Mouse (Mus musculus) midbrain, embryonic 14.5 days (tissue): ENCODE data around the gene Gm5108. TPM values are rescaled to one million over a fixed set of nuclear protein-coding genes. Genes with fewer than 3 reads are reported as not detected.

Experiments used
- ATAC-seq: fragments of 200-750 bp; cut with Nextera tagmentation; 2 replicates; pipeline ENCODE4 v1.8.0; 2017; ENCODE audit warnings: moderate number of reproducible peaks, moderate library complexity; ENCODE audit not compliant: low FRiP score, low TSS enrichment
- DNase-seq: peaks from one replicate; pipeline ENCODE4 v3.0.0-alpha.2; 2015
- H3K27ac ChIP-seq: fragments of 300-500 bp; sonication (generic); replicated peaks from 2 replicates; pipeline ENCODE4 v1.5.1; 2014; ENCODE audit warnings: mild to moderate bottlenecking, low read depth, low read length, moderate library complexity
- H3K27me3 ChIP-seq: fragments of 300-500 bp; sonication (generic); 2 replicates; pipeline ENCODE4 v1.6.1; 2014; ENCODE audit warnings: low read length, control low read depth, mixed read lengths; ENCODE audit not compliant: control insufficient read depth, insufficient read depth
- H3K36me3 ChIP-seq: fragments of 300-500 bp; sonication (generic); 2 replicates; pipeline ENCODE4 v1.6.1; 2014; ENCODE audit warnings: low read length, control low read depth; ENCODE audit not compliant: control insufficient read depth, insufficient read depth
- H3K4me1 ChIP-seq: fragments of 300-500 bp; sonication (generic); 2 replicates; pipeline ENCODE4 v1.6.1; 2014; ENCODE audit warnings: mild to moderate bottlenecking, antibody characterized with exemption, low read length, control low read depth; ENCODE audit not compliant: control insufficient read depth, insufficient read depth
- H3K4me2 ChIP-seq: fragments of 300-500 bp; sonication (generic); 2 replicates; pipeline ENCODE4 v1.6.1; 2014; ENCODE audit warnings: mild to moderate bottlenecking, low read length, moderate library complexity
- H3K4me3 ChIP-seq: fragments of 300-500 bp; sonication (generic); replicated peaks from 2 replicates; pipeline ENCODE4 v1.5.1; 2014; ENCODE audit warnings: low read depth, low read length
- H3K9ac ChIP-seq: fragments of 300-500 bp; sonication (generic); replicated peaks from 2 replicates; pipeline ENCODE4 v1.6.1; 2014; ENCODE audit warnings: mild to moderate bottlenecking, low read length, moderate library complexity
- H3K9me3 ChIP-seq: fragments of 300-500 bp; sonication (generic); 2 replicates; pipeline ENCODE4 v1.6.1; 2016; ENCODE audit warnings: low read length, control low read depth, mixed read lengths; ENCODE audit not compliant: control insufficient read depth
- WGBS: fragments of 180-500 bp; shearing (Covaris S2); extraction: QIAGEN DNeasy Blood & Tissue Kit; methylation state at CpG from one replicate; pipeline ENCODE4 v1.1.7; 2014; 5-methylcytosine and 5-hydroxymethylcytosine counted together
- polyA plus RNA-seq: library from polyadenylated mRNA; unstranded; fragments of >200 nt; fragmentation: Nextera tagmentation; extraction: Ambion mirVana; gene quantifications from 2 replicates; pipeline ENCODE4 v1.2.1, GENCODE M21; 2014

The Gm5108 gene
- polyA plus RNA-seq: not detected in 2 replicates

DNA sequence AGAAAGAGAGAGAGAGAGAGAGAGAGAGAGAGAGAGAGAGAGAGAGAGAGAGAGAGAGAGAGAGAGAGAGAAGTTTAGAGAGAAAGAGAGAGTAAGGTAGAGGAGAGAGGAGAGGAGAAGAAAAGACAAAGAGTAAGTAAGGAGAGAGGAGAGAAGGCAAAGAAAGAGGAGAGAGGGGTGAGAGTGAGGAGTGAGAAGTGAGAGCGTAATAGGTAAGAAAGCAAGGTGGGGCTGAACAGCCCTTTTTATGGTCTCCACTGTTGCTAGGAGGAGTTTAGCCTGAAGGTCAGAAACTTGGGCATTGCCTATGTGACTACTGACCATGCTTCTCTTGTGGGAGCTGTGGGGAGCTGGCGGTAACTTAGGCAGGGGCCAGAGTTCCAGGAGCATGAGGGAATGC, at the start of gene Gm5108:
TSS of gene Gm5108 (plus strand) at position 301 of the 400 bp plus-strand sequence.
- ATAC-seq (no peak), DNase-seq (no peak)
- H3K27me3 ChIP-seq: no peaks in the 10 kb centered on the region
- no peak within 1 kb of the TSS for H3K4me3 ChIP-seq
- no peak within 1 kb of the TSS for H3K4me2 ChIP-seq
- no peak within 1 kb of the TSS for H3K27ac ChIP-seq
- no peaks in the 10 kb centered on the region for H3K36me3 ChIP-seq
- no peaks in the 10 kb centered on the region for H3K4me1 ChIP-seq
- H3K9ac ChIP-seq: no peak within 1 kb of the TSS
- 87% methylated on average over 2 of the region's 2 CpGs for WGBS
- H3K9me3 ChIP-seq: 0 out of 2 replicates have a peak, but pooled peaks cover 6% of the 10 kb centered on the region

DNA sequence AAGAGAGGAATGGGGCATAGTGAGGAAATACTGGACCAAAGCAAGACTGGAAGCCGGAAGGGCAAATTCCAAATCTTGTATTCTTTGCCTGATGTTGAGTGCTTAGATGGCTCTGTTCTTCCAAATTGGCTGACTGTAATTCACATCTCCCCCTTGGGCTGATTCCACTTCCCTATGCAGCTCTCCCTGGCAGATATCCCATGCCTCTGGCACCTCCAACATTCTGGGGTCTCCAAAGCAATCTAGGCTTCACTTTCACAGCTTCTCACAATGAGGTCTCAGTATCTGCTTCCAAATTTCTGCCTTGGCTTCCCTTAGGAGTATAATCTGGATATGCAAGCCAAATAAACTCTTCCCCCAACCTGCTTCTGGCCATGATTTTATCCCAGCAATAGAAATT, 42.5 kb upstream of the Gm5108 start:
- no peak for DNase-seq
- no peak overlapping the region for H3K9ac ChIP-seq
- H3K4me1 ChIP-seq: no peaks in the 10 kb centered on the region
- no peak overlapping the region for H3K4me2 ChIP-seq
- no peaks in the 10 kb centered on the region for H3K36me3 ChIP-seq
- no peak overlapping the region for H3K4me3 ChIP-seq
- H3K27ac ChIP-seq: no peak overlapping the region
- H3K9me3 ChIP-seq: no peaks in the 10 kb centered on the region
- no peaks in the 10 kb centered on the region for H3K27me3 ChIP-seq
- WGBS: 91% methylated on average over 1 of the region's 1 CpGs
- no peak for ATAC-seq

DNA sequence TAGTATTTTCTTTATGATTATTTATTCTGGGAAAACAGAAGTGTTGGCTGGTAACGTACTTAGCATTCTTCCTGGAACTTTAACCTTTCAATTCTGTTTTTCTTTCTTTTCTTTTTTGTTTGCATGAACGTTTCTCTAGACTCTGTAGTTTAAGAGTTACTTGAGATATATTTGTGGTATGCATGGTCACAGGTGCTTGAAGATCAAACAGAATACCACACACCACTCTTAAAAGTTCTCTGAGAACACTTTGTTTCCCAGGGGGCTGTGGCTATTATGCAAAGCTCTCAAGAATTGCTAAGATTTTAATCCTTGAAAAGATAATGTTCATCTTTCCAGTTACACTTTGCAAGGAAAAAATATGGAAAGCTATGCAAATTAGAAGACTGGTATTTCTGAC, 36.9 kb upstream of the Gm5108 start:
- Histone ChIP-seq H3K9ac (no peak overlapping the region), H3K27ac (no peak overlapping the region), H3K27me3 (no peaks in the 10 kb centered on the region), H3K36me3 (no peaks in the 10 kb centered on the region), H3K9me3 (no peaks in the 10 kb centered on the region), H3K4me1 (no peaks in the 10 kb centered on the region), H3K4me3 (no peak overlapping the region), H3K4me2 (no peak overlapping the region)
- 70% methylated on average over 2 of the region's 2 CpGs for WGBS
- DNase-seq (no peak), ATAC-seq (no peak)

DNA sequence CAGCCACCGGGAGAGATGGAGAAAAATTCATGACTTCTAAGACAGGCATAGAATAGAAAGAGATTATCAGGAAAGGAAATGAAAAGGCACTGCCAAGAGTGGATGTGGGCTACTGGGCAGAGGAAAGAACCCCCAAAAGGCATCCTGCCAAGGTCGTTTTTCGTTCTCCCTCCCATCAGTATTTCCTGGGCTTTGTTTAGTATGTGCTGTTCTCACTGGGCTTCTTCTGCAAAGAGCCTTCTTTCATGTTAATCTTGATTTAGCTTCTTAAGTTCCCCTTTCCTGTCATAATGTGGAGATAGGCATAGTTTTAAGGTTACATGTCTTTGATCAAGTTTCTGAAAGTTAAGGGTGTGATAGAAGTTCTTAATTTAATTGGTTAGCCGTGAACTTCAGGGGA, 10.9 kb upstream of the Gm5108 start:
- Histone ChIP-seq H3K27ac (no peak overlapping the region), H3K36me3 (no peaks in the 10 kb centered on the region), H3K9ac (no peak overlapping the region), H3K27me3 (no peaks in the 10 kb centered on the region), H3K4me2 (no peak overlapping the region), H3K4me1 (no peaks in the 10 kb centered on the region), H3K4me3 (no peak overlapping the region), H3K9me3 (no peaks in the 10 kb centered on the region)
- ATAC-seq (no peak), DNase-seq (no peak)
- WGBS: 67% methylated on average over 4 of the region's 4 CpGs

DNA sequence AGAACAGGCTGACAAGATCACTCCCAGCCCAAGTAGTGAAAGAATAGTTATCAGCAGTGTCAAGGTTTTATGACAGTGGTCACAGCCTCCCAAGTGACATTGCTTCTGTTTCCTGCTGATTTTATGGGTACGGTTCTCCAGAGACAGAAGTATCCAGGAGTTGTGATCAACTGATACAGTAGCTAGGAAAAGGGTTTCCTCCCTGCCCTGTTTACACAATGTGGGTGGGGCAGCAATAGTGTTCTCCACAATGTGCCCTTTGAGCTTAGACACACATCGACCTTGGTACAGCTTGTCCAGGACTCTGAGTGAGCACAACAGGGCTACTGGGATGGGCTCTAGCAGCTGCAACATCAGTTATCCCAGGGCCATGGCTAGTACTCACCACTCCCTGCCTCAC, 9.8 kb upstream of the Gm5108 start:
- H3K4me1 ChIP-seq: no peaks in the 10 kb centered on the region
- ATAC-seq: no peak
- no peak overlapping the region for H3K4me3 ChIP-seq
- no peak for DNase-seq
- H3K9me3 ChIP-seq: no peaks in the 10 kb centered on the region
- H3K36me3 ChIP-seq: no peaks in the 10 kb centered on the region
- no peak overlapping the region for H3K27ac ChIP-seq
- H3K4me2 ChIP-seq: no peak overlapping the region
- no peaks in the 10 kb centered on the region for H3K27me3 ChIP-seq
- H3K9ac ChIP-seq: no peak overlapping the region
- WGBS: 87% methylated on average over 2 of the region's 2 CpGs

DNA sequence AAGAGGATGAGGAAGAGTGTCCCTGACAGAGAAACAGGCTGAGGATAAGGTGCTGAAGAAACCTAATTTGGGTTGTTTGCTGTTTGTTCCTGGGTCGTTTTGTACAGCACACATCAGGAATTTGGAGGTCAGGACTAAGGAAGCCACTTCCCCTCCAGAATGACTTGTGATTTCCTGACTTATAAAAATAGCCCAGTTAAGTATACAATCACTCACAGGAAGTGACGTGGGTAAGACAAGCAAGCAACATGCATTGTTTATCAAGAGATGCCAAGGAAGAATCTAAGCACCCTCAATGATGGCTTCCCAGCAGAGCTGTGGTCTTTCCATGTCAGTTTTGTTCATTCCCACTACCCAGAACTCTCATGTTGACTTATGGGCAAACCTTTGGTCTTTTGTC, 1.7 kb downstream of the Gm5108 start:
- Histone ChIP-seq H3K9ac (no peak overlapping the region), H3K36me3 (no peaks in the 10 kb centered on the region), H3K9me3 (0 out of 2 replicates have a peak, but pooled peaks cover 6% of the 10 kb centered on the region), H3K4me1 (no peaks in the 10 kb centered on the region), H3K4me3 (no peak overlapping the region), H3K27ac (no peak overlapping the region), H3K27me3 (no peaks in the 10 kb centered on the region), H3K4me2 (no peak overlapping the region)
- 69% methylated on average over 2 of the region's 2 CpGs for WGBS
- DNase-seq (no peak), ATAC-seq (no peak)

DNA sequence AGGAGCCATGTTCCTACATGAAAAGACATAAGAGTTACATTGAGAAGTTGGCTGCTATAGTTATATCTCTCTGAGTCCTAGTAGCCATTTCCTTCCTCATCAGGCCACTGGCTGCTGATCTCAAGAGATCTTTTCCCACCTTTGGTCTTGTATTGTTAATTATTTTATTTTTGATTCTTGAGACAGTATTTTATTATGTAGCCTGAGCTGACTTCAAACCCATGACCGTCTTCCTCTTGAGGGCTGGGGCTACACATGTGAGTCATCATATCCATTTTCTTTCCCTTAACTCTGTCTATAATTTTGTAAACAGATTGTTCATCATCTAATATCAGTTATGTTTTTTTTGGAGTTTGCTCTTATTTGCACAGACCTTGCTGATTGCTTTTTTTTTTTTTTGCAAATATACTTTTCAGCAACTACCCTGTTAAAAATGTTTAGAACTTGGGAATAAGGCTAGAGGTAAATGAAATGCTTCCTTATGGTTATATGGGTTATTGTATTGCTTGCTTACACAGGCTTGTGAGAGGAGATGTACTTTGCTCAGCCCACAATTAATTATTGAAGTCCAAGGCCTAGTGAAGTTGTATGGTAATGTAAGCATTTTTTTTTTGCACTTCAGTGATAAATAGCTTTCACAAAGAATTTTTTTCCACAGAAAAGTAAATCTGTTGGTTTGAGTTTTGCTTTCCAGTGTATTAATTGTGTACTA, 2.8 kb downstream of the Gm5108 start:
- no peaks in the 10 kb centered on the region for H3K4me1 ChIP-seq
- H3K4me3 ChIP-seq: no peak overlapping the region
- no peak for DNase-seq
- H3K27me3 ChIP-seq: no peaks in the 10 kb centered on the region
- ATAC-seq: no peak
- no peak overlapping the region for H3K27ac ChIP-seq
- H3K36me3 ChIP-seq: no peaks in the 10 kb centered on the region
- 96% methylated on average over 1 of the region's 1 CpGs for WGBS
- H3K9me3 ChIP-seq: 0 out of 2 replicates have a peak, but pooled peaks cover 6% of the 10 kb centered on the region
- no peak overlapping the region for H3K9ac ChIP-seq
- no peak overlapping the region for H3K4me2 ChIP-seq

DNA sequence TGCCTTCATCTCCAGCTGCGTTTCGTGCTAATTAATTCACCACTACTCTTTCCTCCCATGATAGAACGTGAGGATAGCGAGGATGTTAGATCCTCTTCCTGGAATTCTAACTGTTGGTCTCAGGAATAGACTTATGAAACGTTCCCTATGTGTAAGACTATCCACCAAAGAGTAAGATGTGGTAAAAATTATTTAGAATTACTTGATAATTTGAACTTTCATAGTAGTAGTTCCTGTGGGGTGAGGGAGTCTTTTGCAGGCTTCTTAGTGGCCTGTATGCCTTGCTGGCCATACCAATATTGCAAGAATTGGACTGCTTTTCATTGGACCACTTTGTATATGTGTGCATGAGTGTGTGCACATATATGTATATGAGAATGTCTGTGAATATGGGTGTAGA, 4.9 kb downstream of the Gm5108 start, which contains the start of gene Gm21905:
TSS of gene Gm21905 (minus strand) at position 101 of the 400 bp plus-strand sequence.
- H3K4me3 ChIP-seq: no peak within 1 kb of the TSS
- no peak within 1 kb of the TSS for H3K9ac ChIP-seq
- DNase-seq: no peak
- H3K27ac ChIP-seq: no peak within 1 kb of the TSS
- ATAC-seq: no peak
- WGBS: 84% methylated on average over 5 of the region's 5 CpGs
- H3K9me3 ChIP-seq: 0 out of 2 replicates have a peak, but pooled peaks cover 6% of the 10 kb centered on the region
- H3K36me3 ChIP-seq: no peaks in the 10 kb centered on the region
- H3K4me2 ChIP-seq: no peak within 1 kb of the TSS
- no peaks in the 10 kb centered on the region for H3K4me1 ChIP-seq
- no peaks in the 10 kb centered on the region for H3K27me3 ChIP-seq

DNA sequence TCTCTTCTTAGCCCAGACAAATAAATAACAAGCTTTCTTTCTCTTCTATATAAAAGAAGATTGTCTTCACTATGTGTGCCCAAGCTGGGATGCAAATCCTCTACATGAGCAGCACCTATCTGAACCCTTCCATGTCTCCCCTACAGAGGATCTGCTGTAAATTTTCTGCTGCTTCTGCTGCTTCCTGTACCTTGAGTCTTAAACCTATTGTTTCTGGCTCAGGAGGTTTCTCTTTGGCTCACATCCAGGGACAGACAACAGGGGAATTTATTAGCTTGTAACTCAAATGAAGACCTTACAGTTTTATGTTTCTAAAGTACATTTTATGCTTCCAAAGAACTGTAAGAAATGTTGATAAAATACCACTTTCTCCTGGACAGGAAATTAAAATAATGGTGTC, 5.5 kb downstream of the Gm5108 start:
- Histone ChIP-seq H3K27me3 (no peaks in the 10 kb centered on the region), H3K36me3 (no peaks in the 10 kb centered on the region), H3K4me1 (no peaks in the 10 kb centered on the region), H3K4me3 (no peak overlapping the region), H3K9me3 (0 out of 2 replicates have a peak, but pooled peaks cover 6% of the 10 kb centered on the region), H3K9ac (no peak overlapping the region), H3K4me2 (no peak overlapping the region), H3K27ac (no peak overlapping the region)
- ATAC-seq (no peak), DNase-seq (no peak)
